Mouse (Mus musculus) megakaryocyte-erythroid progenitor cell, adult 5 weeks (primary cell): ENCODE data around the gene Vps37c. TPM values are rescaled to one million over a fixed set of nuclear protein-coding genes. Genes with fewer than 3 reads are reported as not detected.

Experiments
- polyA plus RNA-seq: library from polyadenylated mRNA; stranded (reverse); fragments of >175 nt; gene quantifications from 2 replicates; pipeline ENCODE4 v1.2.3, GENCODE M21; 2012

Gene Vps37c
- 104 and 113 TPM in 2 replicates for polyA plus RNA-seq

GRCm38 (mm10) chr19:10688537-10689352, at the start of gene Vps37c:
Gene Vps37c (plus strand): TSS chr19:10688735.

DNA sequence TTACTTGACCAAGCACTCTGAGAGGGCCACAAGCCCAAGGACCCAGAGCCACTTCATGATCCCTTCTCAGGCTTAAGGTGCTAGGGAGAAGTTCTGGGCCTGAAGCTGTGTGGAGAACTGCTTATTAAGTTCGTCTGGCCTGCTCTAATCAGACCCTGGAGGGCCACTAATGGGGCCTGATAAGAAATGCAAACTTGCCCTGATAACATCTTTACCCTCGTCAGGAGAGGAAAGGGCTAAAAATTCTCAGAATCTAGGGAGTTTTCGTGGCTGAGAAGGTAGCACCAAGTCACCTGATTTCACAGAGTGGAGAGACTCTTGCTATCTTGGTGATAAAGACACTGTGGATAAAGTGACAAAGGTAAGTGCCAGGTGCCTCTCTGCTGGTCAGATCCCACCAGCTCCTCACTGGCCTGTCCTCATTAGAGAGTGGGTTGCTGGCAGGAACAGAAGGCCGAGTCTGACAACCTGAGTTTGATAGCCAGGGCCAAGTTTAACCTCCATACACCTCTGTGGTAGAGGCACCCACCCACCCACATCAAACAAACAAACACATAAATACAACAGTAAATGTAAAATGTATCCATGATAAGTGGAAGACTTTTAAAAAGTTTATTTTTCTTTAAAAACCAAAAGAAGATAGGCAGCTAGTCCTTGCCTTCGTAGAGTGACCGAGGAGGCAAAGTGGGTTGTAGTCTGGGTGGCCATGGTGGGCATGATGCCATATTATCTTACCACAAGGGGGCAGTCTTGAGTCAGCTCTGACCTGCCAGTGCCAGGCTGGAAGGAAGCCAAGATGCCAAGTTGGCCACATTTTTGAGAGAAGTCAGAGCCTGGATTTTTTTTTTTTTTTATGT, 10.4 kb upstream of the Vps37c start, which contains the start of gene Pga5:
TSS of gene Pga5 (minus strand) at position 157 of the 857 bp plus-strand sequence.

DNA sequence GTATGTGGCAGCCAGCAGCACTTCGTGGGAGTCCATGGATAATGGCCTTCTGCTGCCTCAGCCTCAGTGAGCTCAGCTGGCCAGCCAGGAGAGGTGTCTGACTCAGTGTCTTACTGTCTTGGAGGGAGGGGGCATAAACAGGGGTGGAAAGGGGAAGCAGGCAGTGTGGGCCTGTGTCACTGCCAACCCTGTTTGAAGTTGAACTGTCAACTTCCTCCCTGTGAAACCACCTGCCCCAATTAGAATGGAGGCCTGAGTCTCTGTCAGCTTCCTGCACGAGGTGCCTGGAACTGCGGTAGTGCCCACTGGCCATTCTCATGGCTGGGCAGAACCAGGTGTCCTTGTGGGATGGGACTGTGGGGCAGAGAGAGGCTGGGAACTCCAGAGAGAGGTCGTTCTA, 50.3 kb downstream of the Vps37c start, which contains the start of gene Cd5:
TSS of gene Cd5 (minus strand) at position 192 of the 400 bp plus-strand sequence.

Other genes starting within 250 kb of the Vps37c start
- gene Lrrc10b, start 231.3 kb upstream of the Vps37c start, polyA plus RNA-seq = 0.15 and 0.65 TPM in 2 replicates
- gene Ppp1r32, start 205.8 kb upstream of the Vps37c start, polyA plus RNA-seq = 0.28 and 0.36 TPM in 2 replicates
- gene Cpsf7, start 163.5 kb upstream of the Vps37c start, polyA plus RNA-seq = 62.2 and 67.2 TPM in 2 replicates
- 3.7 and 4.1 TPM in 2 replicates for gene Sdhaf2, start 162.6 kb upstream of the Vps37c start, polyA plus RNA-seq
- gene Tmem216, start 132.5 kb upstream of the Vps37c start, polyA plus RNA-seq = 2.2 and 2.6 TPM in 2 replicates
- 11.6 and 15.2 TPM in 2 replicates for gene Cyb561a3, start 111.6 kb upstream of the Vps37c start, polyA plus RNA-seq
- 4.8 and 5.1 TPM in 2 replicates for gene Tmem138, start 111.4 kb upstream of the Vps37c start, polyA plus RNA-seq
- gene Ddb1, start 83.4 kb upstream of the Vps37c start, polyA plus RNA-seq = 25.0 and 30.9 TPM in 2 replicates
- gene Tkfc, start 83.1 kb upstream of the Vps37c start, polyA plus RNA-seq = 6.0 TPM in 2 replicates
- gene Vwce, start 54.5 kb upstream of the Vps37c start, polyA plus RNA-seq = 0.22 TPM in 2 replicates
- gene Pga5, start 10.7 kb upstream of the Vps37c start, polyA plus RNA-seq = not detected in 2 replicates
- 0.34 and 0.37 TPM in 2 replicates for gene Cd5, start 50.3 kb downstream of the Vps37c start, polyA plus RNA-seq
- gene Cd6, start 141.3 kb downstream of the Vps37c start, polyA plus RNA-seq = 1.1 and 1.6 TPM in 2 replicates
- 2.4 and 2.5 TPM in 2 replicates for gene Slc15a3, start 151.0 kb downstream of the Vps37c start, polyA plus RNA-seq
- 2.5 and 2.6 TPM in 2 replicates for gene Tmem132a, start 181.2 kb downstream of the Vps37c start, polyA plus RNA-seq
- 31.8 and 33.0 TPM in 2 replicates for gene Tmem109, start 193.3 kb downstream of the Vps37c start, polyA plus RNA-seq
- 86.3 and 92.4 TPM in 2 replicates for gene Prpf19, start 206.5 kb downstream of the Vps37c start, polyA plus RNA-seq
- not detected in 2 replicates for gene Zp1, start 231.9 kb downstream of the Vps37c start, polyA plus RNA-seq
- gene Ptgdr2, start 248.4 kb downstream of the Vps37c start, polyA plus RNA-seq = 0.15 and 0.18 TPM in 2 replicates